Mouse (Mus musculus) heart, embryonic 10.5 days (tissue): Measurements from ENCODE around the gene Aldh3b2. TPM values are rescaled to one million over a fixed set of nuclear protein-coding genes. Genes with fewer than 3 reads are reported as not detected.

Experiments
- polyA plus RNA-seq: library from polyadenylated mRNA; unstranded; fragments of >200 nt; fragmentation: Nextera tagmentation; extraction: Ambion mirVana; gene quantifications from 2 replicates; pipeline ENCODE4 v1.2.1, GENCODE M21; 2016

Aldh3b2 gene
- polyA plus RNA-seq, 1 experiment from 2014 or later = 1.8 TPM

Other genes starting within 250 kb of the Aldh3b2 start
- 21.6 and 24.1 TPM in 2 replicates for gene Kmt5b, start 204.9 kb upstream of the Aldh3b2 start, polyA plus RNA-seq
- gene Chka, start 120.6 kb upstream of the Aldh3b2 start, polyA plus RNA-seq = 29.8 and 40.3 TPM in 2 replicates
- gene Tcirg1, start 65.2 kb upstream of the Aldh3b2 start, polyA plus RNA-seq = 22.5 and 32.2 TPM in 2 replicates
- 323 and 356 TPM in 2 replicates for gene Ndufs8, start 59.6 kb upstream of the Aldh3b2 start, polyA plus RNA-seq
- gene Aldh3b1, start 42.5 kb upstream of the Aldh3b2 start, polyA plus RNA-seq = 2.1 and 3.0 TPM in 2 replicates
- gene Unc93b1, start 37.1 kb upstream of the Aldh3b2 start, polyA plus RNA-seq = 4.4 and 5.0 TPM in 2 replicates
- not detected in 2 replicates for gene Aldh3b3, start 13.7 kb upstream of the Aldh3b2 start, polyA plus RNA-seq
- gene Acy3, start 14.2 kb downstream of the Aldh3b2 start, polyA plus RNA-seq = 9.5 and 10.3 TPM in 2 replicates
- 0.45 TPM in 1 of 2 replicates, not detected in the other for gene Tbx10, start 20.4 kb downstream of the Aldh3b2 start, polyA plus RNA-seq
- 40.2 and 52.4 TPM in 2 replicates for gene Nudt8, start 28.3 kb downstream of the Aldh3b2 start, polyA plus RNA-seq
- 4.1 and 5.2 TPM in 2 replicates for gene Gm49405, start 28.3 kb downstream of the Aldh3b2 start, polyA plus RNA-seq
- gene Doc2g, start 31.0 kb downstream of the Aldh3b2 start, polyA plus RNA-seq = 32.4 and 75.0 TPM in 2 replicates
- 298 and 420 TPM in 2 replicates for gene Ndufv1, start 40.5 kb downstream of the Aldh3b2 start, polyA plus RNA-seq
- 402 and 470 TPM in 2 replicates for gene Gstp1, start 65.7 kb downstream of the Aldh3b2 start, polyA plus RNA-seq
- gene Gstp2, start 73.7 kb downstream of the Aldh3b2 start, polyA plus RNA-seq = 2.9 TPM in 2 replicates
- 0.37 TPM in 1 of 2 replicates, not detected in the other for gene Gstp3, start 87.2 kb downstream of the Aldh3b2 start, polyA plus RNA-seq
- gene Cabp2, start 109.2 kb downstream of the Aldh3b2 start, polyA plus RNA-seq = not detected in 2 replicates
- 67.9 and 86.0 TPM in 2 replicates for gene Cdk2ap2, start 124.9 kb downstream of the Aldh3b2 start, polyA plus RNA-seq
- gene Pitpnm1, start 127.7 kb downstream of the Aldh3b2 start, polyA plus RNA-seq = 14.3 and 21.2 TPM in 2 replicates
- 89.7 and 93.8 TPM in 2 replicates for gene Aip, start 153.5 kb downstream of the Aldh3b2 start, polyA plus RNA-seq
- gene Gpr152, start 167.5 kb downstream of the Aldh3b2 start, polyA plus RNA-seq = not detected in 2 replicates
- not detected in 2 replicates for gene Cabp4, start 171.7 kb downstream of the Aldh3b2 start, polyA plus RNA-seq
- 135 and 146 TPM in 2 replicates for gene Coro1b, start 176.3 kb downstream of the Aldh3b2 start, polyA plus RNA-seq
- 1.8 and 4.4 TPM in 2 replicates for gene Ptprcap, start 181.3 kb downstream of the Aldh3b2 start, polyA plus RNA-seq
- gene Rps6kb2, start 191.0 kb downstream of the Aldh3b2 start, polyA plus RNA-seq = 53.4 and 57.0 TPM in 2 replicates
- gene Carns1, start 203.2 kb downstream of the Aldh3b2 start, polyA plus RNA-seq = 2.3 and 2.8 TPM in 2 replicates
- 0.94 and 1.5 TPM in 2 replicates for gene Tbc1d10c, start 219.0 kb downstream of the Aldh3b2 start, polyA plus RNA-seq
- gene Ppp1ca, start 219.7 kb downstream of the Aldh3b2 start, polyA plus RNA-seq = 876 and 946 TPM in 2 replicates
- gene Rad9a, start 229.3 kb downstream of the Aldh3b2 start, polyA plus RNA-seq = 33.0 and 40.0 TPM in 2 replicates
- 2.1 and 3.4 TPM in 2 replicates for gene Clcf1, start 241.9 kb downstream of the Aldh3b2 start, polyA plus RNA-seq
- not detected in 2 replicates for gene AC109138.7, start 242.0 kb downstream of the Aldh3b2 start, polyA plus RNA-seq